Mouse (Mus musculus) heart, adult 2 months (tissue): ENCODE measurements around the gene Chit1. TPM values are rescaled to one million over a fixed set of nuclear protein-coding genes. Genes with fewer than 3 reads are reported as not detected.
A peak's percentile ranks its signal among the peaks of the same experiment; 100 is the strongest.

Source experiments
- DNase-seq, 2 experiments: peaks; one replicate each; pipeline ENCODE4 v3.0.0; 2021
- H3K27ac ChIP-seq: fragments of 200-600 bp; 2 replicates; pipeline ENCODE4 v1.8.1; 2022
- H3K27me3 ChIP-seq: fragments of 200-500 bp; 2 replicates; pipeline ENCODE4 v1.6.1; 2012; ENCODE audit warnings: mild to moderate bottlenecking, low read length, inconsistent platforms, mixed read lengths; ENCODE audit not compliant: control insufficient read depth, insufficient read depth
- H3K36me3 ChIP-seq: fragments of 200-500 bp; 2 replicates; pipeline ENCODE4 v1.6.1; 2012; ENCODE audit warnings: low read length, inconsistent platforms; ENCODE audit not compliant: control insufficient read depth, insufficient read depth
- H3K4me1 ChIP-seq: fragments of 200-500 bp; 2 replicates; pipeline ENCODE4 v1.6.1; 2011; ENCODE audit warnings: low read length; ENCODE audit not compliant: control insufficient read depth, insufficient read depth
- H3K4me3 ChIP-seq: fragments of 200-600 bp; 2 replicates; pipeline ENCODE4 v1.8.1; 2022
- H3K79me2 ChIP-seq: fragments of 200-500 bp; replicated peaks from 2 replicates; pipeline ENCODE4 v1.6.1; 2012; ENCODE audit warnings: mild to moderate bottlenecking, inconsistent platforms, low read length, moderate library complexity, mixed read lengths; ENCODE audit not compliant: control insufficient read depth, insufficient read depth
- H3K9ac ChIP-seq: fragments of 200-500 bp; 2 replicates; pipeline ENCODE4 v1.6.1; 2012; ENCODE audit warnings: low read depth, mild to moderate bottlenecking, control low read depth, inconsistent platforms, low read length, mixed read lengths
- CTCF ChIP-seq: fragments of 200-600 bp; IDR thresholded peaks from 2 replicates; pipeline ENCODE4 v1.8.1; 2022; ENCODE audit warnings: antibody characterized with exemption, mild to moderate bottlenecking, moderate library complexity
- EP300 ChIP-seq: fragments of 200-500 bp; IDR thresholded peaks from 2 replicates; pipeline ENCODE4 v1.6.1; 2011; ENCODE audit warnings: low read depth, low read length, control low read depth; ENCODE audit not compliant: insufficient read depth
- POLR2A ChIP-seq: fragments of 200-500 bp; IDR thresholded peaks from 2 replicates; pipeline ENCODE4 v1.6.1; 2011; ENCODE audit warnings: mild to moderate bottlenecking, low read depth, low read length, control low read depth; ENCODE audit not compliant: insufficient read depth
- WGBS: fragments of 180-500 bp; shearing (Covaris S2); methylation state at CpG from one replicate; pipeline ENCODE4 v1.1.7; 2018; 5-methylcytosine and 5-hydroxymethylcytosine counted together
- intact Hi-C: fragments of 180-260 bp; cut with DNase I; formaldehyde crosslinking; loops from one replicate; pipeline ENCODE4 v1.15.1; 2025
- polyA plus RNA-seq: library from polyadenylated mRNA; depleted of rRNA; stranded (reverse); fragments of >200 nt; gene quantifications from 2 replicates; pipeline ENCODE4 v1.2.3, GENCODE M21; 2012
- total RNA-seq, 2 experiments: library from RNA; stranded (reverse); gene quantifications; 2 replicates each; pipeline ENCODE4 v1.2.3; 2021

Chit1 gene
- total and polyA plus RNA-seq, 3 experiments, result 0.16 TPM; not detected in 2

DNA sequence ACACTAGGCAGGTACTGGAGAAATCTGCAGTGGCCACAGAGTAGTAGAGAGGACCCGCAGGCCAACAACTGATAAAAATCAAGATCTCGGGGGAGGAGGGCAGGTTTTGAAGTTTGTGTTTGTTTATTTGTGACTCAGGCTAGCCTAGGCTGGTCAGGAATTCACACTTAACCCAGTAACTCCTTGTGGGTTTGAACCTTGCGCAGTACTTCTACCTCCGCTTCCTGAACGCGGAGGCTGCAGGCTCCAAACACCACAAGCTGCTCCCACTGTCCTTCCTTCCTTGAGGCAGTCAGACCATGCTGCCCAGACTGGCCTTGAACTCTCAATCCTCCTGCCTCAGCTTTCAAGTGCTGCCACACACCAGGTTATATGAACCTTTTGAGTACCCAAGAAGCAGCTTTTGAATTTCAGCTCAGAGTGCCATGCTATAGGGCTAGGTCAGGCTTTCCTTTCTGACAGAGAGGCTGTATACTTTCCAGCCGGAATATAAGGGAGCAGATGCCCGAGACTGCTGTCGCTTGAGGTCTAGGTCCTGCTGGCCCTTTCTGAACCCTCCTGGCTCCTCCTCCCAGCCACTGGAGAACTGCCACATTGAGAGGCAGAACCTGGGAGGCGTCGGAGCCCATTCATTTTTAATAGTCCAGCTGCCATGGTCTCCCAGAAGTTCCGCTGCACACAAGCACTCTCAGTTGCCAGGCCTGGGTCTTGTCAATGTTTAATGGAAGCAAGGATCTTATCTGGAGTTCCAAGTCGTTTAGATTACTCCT, 12.9 kb upstream of the Chit1 start:
- peaks cover 44% of the 10 kb centered on the region for H3K4me1 ChIP-seq
- peak overlapping the region; percentile 98 for H3K27ac ChIP-seq
- no peaks in the 10 kb centered on the region for H3K27me3 ChIP-seq
- 32% methylated on average over 13 of the region's 13 CpGs for WGBS
- no peaks in the 10 kb centered on the region for H3K79me2 ChIP-seq
- H3K9ac ChIP-seq, result peak overlapping the region; percentile 71
- peak overlapping the region; percentile 29 for H3K4me3 ChIP-seq
- peaks cover 2% of the 10 kb centered on the region; the same call in 1 of the 2 replicates for H3K36me3 ChIP-seq
- peak; percentile 84 to 86 for DNase-seq
- peak; percentile 44; the same call in 1 of the 2 replicates for TF ChIP-seq POLR2A
- TF ChIP-seq EP300, result no peak
- intact Hi-C loops, result no loop called here

DNA sequence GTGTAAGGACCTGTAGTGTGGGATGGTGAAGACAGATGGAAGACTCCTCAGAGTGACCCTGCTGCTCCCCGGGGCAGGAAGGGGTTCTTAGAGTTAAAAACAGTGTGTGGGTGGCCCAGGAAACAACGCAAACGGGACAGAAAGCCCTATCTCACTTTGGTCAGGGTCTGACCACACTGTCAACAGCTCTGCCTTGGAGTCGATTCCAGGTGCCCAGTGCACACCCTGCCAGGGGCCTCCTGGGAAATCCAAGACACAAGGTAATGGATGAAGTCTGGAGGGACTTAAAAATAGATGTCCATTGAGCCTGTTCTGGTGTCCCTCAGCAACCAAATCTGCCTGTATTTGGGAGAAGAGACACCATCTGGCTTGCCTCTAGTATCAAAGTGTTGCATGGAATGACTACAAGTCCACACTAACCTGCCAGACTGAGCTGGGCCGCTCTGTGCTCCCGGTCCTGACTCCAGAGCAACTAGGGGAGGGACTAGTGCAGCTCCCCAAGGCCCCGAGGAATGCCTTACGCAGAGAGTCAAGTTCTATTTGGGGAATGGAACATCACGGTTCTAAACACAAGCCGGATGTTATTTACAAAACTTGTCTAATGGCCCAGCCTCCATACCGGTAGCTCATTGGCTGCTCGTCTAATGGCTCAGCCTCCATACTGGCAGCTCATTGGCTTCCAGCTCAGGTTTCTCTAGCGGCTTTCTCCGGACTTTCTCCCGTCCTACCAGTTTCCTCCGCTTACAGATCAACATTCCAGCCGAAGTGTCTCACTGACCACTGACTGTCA, 12.1 kb upstream of the Chit1 start:
- peak overlapping the region; percentile 98 for H3K27ac ChIP-seq
- peak overlapping the region; percentile 29 for H3K4me3 ChIP-seq
- H3K79me2 ChIP-seq, result no peaks in the 10 kb centered on the region
- peaks cover 41% of the 10 kb centered on the region for H3K4me1 ChIP-seq
- intact Hi-C loops, result loop anchor here (1.0 kb wide), 1 partner anchor 21 kb away; no protein-coding TSS in a partner anchor
- peaks cover 2% of the 10 kb centered on the region; the same call in 1 of the 2 replicates for H3K36me3 ChIP-seq
- WGBS, result 1% methylated on average over 17 of the region's 17 CpGs
- peak; percentile 37 for TF ChIP-seq CTCF
- peak; percentile 98 for TF ChIP-seq POLR2A
- peak; percentile 99 for TF ChIP-seq EP300
- peak overlapping the region; percentile 83 for H3K9ac ChIP-seq
- peak; percentile 88 to 93 for DNase-seq
- no peaks in the 10 kb centered on the region for H3K27me3 ChIP-seq

DNA sequence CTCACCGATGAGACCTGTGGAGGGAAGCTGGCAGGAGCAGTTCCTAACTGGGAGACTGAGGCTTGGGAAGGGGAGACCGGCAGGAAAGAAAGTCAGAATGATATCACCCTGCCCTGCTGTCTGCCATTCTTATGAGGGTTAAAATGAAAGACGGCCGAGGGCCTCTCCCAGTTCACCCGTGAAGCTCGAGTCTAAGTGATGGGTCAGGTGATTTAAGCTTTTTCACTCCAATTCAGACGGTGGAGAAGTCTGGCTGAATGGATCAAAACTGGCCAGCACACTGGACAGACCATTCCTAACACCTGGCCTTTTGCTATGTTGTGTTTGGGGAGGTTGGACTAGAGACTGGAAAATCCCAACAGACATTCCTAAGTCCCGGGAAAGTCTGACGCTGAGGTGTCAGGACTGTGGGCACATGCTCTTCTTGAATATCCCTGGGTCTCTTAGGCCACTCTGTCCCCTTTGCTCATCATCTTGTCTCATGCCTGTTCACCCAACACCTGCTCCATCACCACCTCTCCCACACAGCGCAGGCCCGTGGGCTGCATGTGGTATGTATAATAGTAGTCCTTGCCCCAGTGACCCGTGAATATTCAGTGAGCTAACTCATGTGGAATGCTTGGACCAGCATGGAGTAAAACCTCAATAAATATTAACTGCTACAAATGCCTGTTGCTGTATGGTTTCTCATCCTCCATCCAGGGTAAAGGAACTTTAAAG, 11.4 kb upstream of the Chit1 start:
- intact Hi-C loops, result loop anchor here (1.0 to 10.0 kb wide), 3 partner anchors 21 to 365 kb away; no protein-coding TSS in a partner anchor
- peaks cover 40% of the 10 kb centered on the region for H3K4me1 ChIP-seq
- H3K9ac ChIP-seq, result peak overlapping the region; percentile 83
- TF ChIP-seq EP300 (no peak), POLR2A (no peak; the same call in 1 of the 2 replicates), CTCF (no peak)
- H3K27ac ChIP-seq, result peak overlapping the region; percentile 98
- H3K4me3 ChIP-seq, result peak overlapping the region; percentile 28
- peaks cover 2% of the 10 kb centered on the region; the same call in 1 of the 2 replicates for H3K36me3 ChIP-seq
- H3K79me2 ChIP-seq, result no peaks in the 10 kb centered on the region
- no peaks in the 10 kb centered on the region for H3K27me3 ChIP-seq
- 12% methylated on average over 12 of the region's 12 CpGs for WGBS
- no peak for DNase-seq

DNA sequence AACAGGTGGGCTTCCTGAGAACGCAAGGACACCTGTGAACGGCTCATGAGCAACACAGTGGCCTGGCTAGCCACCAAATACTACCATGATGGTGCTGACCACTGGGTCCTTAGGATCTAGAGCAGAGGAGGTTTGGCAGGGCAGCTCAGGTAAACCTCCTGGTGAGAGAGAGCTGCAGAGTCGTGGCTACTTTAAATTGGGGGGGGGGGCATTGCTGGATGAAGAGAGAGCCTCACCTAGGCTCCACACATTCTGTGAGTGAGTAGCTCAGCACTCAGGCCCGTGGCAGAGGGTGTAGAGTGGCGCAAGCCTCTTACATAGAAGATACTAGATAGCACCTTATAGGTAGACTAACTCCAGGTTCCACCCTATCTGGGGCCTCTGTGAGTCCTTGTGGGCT, 10.6 kb upstream of the Chit1 start:
- Histone ChIP-seq H3K27ac (peak overlapping the region; percentile 98), H3K27me3 (no peaks in the 10 kb centered on the region), H3K36me3 (peaks cover 2% of the 10 kb centered on the region; the same call in 1 of the 2 replicates), H3K4me1 (peaks cover 38% of the 10 kb centered on the region), H3K9ac (no peak overlapping the region), H3K4me3 (no peak overlapping the region), H3K79me2 (no peaks in the 10 kb centered on the region)
- TF ChIP-seq CTCF, result no peak
- TF ChIP-seq EP300, result no peak
- no peak for TF ChIP-seq POLR2A
- no peak for DNase-seq
- 77% methylated on average over 5 of the region's 5 CpGs for WGBS
- intact Hi-C loops, result loop anchor here (5.0 to 10.0 kb wide), 2 partner anchors 188 to 366 kb away; no protein-coding TSS in a partner anchor

DNA sequence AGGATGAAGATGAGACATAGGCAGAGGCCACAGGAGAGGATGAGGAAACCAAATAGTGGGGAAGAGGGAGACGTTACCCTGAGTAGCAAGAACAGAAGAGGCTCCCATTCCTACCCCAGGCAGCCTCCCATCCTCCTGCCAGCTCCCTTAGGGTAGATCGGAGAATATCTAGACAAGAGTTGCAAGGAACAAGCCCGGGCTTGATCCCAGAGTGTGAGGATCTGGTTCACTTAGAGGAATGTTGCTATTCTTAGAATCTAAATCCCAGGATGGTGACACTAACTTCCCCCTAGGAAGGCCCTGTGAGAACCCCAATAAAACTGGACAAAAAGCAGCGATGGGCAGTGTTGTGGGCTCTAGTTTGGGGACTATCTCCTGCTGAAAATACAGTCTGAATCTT, 10.1 kb upstream of the Chit1 start:
- Histone ChIP-seq H3K9ac (no peak overlapping the region), H3K4me3 (no peak overlapping the region), H3K27ac (peak overlapping the region; percentile 98), H3K4me1 (peaks cover 34% of the 10 kb centered on the region), H3K36me3 (peaks cover 2% of the 10 kb centered on the region; the same call in 1 of the 2 replicates), H3K79me2 (no peaks in the 10 kb centered on the region), H3K27me3 (no peaks in the 10 kb centered on the region)
- intact Hi-C loops, result loop anchor here (5.0 to 10.0 kb wide), 2 partner anchors 189 to 366 kb away; no protein-coding TSS in a partner anchor
- DNase-seq, result peak in 1 of 2 experiments; percentile 18
- 76% methylated on average over 4 of the region's 4 CpGs for WGBS
- no peak for TF ChIP-seq POLR2A
- TF ChIP-seq EP300, result no peak
- TF ChIP-seq CTCF, result no peak
